Mouse (Mus musculus) brain, embryonic 18.5 days (tissue): Measurements from ENCODE around the gene Mgat1.
"Not testable (repeated sequence)": the region's sequence is repeated elsewhere in the genome, so short reads cannot be mapped to it uniquely, and the experiment has no call there.

Experiments used
- DNase-seq: peaks from one replicate; pipeline ENCODE4 v3.0.0-alpha.2; 2012; ENCODE audit warnings: low read depth, low spot score

Gene Mgat1

DNA sequence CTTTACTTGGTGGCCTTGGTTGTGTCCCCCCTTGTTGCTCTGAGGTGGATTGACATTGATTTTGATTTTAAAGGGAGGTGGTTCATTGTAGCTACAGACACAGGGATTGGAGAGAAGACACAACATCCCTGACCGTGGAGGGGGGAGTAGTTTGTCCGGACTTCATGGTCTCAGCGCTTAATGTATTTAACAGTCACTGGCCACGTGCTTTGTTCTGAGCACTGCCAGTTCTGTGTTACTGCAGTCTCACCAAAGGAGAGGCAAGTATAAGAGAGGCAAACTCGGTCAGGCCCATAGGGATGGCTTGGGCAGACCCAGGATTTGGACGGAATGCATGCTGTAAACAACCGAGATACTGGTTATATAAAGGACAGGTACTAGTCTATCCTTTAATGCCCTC is 20.1 kb downstream of the Mgat1 start:
- DNase-seq, result no peak

DNA sequence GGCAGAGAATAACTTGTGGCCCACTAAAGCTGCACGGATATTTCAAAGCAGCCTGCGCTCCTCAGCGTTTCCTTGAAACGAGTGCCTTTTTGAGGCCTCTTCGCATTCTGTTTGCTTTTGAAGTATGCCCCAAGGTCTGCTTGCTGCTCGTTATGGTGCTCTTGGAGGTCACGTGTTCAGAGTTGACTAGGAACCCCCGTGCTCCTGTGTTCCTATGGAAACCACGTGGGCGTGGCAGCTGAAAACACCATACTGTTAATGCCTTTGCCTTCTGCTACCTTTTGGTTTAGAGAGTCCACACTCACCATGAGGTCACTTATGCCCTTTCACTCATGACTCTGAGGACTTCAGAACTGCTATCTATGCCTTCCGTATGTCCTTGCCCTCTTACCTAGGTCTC is 20.6 kb downstream of the Mgat1 start:
- DNase-seq, result no peak

DNA sequence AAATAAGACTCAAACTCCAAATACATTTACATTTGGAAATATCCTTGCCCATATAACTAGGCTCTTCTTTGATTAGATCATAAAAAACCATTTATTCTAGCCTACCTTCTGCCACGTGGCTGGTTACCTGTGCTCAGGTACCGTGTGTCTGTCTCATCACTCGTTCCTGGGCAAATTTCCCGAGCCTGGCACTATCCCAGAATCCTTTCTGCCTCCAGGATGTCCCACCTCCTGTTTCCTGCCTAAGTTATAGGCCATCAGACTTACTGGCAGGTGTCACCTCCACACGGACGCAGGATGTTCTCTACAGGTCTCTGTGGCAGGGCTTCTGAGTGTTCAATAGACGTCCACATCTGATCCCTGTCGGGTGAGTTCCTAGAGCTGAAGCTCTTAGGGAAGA is 21.1 kb downstream of the Mgat1 start:
- DNase-seq, result no peak

DNA sequence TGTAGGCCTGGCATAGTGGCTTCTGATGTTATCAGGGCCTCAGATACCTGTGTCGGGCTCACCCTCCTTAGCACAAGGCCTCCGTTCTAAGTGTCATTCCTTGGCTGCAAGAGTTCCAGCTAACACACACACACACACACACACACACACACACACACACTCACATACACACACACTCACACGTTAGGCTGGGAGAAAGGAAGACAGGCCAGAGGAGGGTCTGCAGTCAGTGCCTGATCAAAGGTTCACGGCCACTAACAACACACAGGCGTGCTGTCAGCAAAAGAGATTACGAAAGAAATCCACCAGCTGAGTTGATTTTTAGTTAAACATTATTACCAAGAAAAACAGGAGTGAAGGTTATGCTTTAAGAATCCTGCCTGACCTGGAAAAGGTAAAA is 22.7 kb downstream of the Mgat1 start:
- no peak for DNase-seq

DNA sequence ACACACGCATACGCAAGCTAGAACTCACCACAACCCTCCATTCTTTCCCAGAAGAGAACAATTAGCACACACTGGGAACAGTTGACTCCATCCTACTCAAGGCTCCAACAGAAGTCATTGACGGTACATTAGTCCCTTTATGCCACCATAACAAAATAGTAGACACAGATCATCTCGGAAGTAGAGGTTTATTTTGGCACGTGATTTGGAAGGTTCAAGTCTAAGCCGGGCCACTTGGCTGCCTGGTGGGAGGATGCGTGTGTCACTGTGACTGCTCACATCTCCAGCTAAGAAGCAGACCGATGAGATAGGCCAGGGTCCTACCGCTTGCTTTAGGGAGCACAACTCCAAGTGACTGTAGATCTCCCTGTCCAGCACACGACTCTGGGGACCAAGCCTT is 23.3 kb downstream of the Mgat1 start:
- no peak for DNase-seq

DNA sequence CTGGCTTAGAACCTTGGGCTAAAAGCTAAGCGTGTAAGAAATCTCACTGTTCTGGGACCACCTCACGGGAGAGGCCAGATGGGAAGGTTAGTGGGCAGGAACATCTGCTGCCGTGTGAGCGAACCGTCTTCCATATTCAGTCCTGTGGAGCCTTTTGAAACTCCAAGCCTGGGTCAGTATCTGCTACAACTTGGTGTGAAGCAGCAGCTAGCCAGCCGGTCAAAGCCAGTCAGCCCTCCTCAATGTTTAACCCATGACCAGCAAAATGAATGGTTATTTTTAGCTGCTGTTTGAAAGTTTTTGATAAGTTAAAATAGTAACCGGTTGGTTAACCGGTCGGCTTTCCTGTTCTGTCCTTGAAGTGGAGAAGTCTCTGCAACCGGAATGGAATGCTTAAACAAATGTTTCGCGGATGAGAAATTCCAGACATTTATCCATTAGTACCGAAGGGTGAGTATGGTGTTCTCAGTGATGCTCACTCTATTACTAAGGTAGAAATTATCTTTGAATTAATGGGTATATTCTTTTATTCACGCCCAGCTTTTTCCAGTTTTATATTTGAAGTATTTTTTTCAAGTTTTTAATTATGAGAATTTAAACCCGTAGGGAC is 24.1 kb downstream of the Mgat1 start:
- no peak for DNase-seq

DNA sequence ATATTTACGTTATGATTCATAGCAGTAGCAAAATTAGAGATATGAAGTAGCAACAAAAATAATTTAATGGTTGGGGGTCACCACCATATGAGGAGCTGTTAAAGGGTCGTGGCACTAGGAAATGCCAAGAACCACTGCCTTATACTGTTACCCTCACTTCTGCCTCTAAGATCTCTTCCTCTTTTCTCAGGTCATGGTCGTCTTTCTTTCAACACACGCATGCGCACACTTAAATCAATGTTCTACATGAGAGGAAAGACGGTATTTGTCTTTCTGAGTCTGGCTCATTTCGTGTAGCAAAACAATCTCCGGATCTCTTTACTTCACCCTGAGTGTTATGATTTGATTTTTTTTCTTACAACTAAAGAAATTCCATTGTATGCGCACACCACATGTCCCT is 25.8 kb downstream of the Mgat1 start:
- no peak for DNase-seq

DNA sequence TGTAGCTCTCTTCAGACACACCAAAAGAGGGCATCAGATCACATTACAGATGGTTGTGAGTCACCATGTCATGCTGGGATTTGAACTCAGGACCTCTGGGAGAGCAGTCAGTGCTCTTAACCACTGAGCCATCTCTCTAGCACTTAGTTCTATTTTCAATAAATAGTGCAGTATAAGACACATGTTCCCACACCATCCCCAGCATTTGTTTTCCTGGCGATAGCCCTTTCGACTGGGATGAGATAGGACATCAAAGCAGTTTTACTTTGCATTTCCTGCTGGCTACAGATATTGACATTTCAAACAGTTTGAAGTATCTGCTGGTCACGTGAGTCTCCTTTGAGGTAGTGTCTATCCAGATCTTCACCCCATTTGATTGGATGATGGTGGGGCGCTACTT is 26.4 kb downstream of the Mgat1 start:
- no peak for DNase-seq

DNA sequence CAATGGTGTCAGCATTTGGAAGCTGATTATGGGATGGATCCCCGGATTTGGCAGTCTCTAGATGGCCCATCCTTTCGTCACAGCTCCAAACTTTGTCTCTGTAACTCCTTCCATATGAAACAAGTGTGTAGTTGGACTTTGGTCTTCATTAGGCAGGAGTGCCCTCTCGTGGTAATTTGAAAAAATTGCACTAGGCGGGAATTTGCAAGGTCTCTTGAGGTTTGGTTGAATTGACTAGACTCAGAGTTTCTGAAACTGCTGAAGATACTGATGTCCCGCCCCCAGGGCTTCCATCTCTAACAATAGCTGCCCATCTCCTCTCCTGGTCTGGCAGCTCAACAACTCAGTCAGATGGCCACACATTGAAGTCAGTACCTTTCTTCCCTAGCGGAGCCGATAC is 27.3 kb downstream of the Mgat1 start:
- no peak for DNase-seq

DNA sequence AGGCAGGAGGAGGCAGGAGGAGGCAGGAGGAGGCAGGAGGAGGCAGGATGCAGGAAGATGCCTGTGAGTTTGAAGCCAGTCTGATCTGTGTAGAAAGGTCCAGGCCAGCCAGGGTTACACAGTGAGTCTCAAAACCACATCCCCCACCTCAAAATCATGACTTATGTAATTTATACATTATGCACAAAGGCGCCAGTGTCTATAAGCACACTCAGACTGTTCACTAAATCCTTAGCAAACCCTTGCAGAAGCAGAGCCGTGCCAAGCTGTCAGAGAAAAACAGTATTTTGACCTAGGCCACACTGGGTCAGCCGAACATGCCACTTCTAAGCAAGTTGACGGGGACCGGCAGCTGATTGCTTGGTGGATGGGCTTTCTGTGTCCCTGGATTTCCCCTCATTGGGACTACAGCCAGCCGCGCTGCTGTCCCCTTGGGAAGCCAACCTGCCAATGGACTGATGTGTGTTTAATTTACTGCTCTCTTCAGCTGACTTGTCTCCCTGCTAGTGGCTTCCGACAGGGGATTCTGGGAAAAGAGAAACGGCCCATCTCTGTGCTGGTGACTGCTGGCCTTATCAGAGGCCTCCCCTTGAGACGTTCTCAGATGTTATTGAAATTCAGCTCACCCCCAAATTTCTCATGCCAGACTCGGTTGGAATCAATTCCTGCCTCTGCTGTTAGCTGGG is 30.0 kb downstream of the Mgat1 start:
- DNase-seq, result no peak

DNA sequence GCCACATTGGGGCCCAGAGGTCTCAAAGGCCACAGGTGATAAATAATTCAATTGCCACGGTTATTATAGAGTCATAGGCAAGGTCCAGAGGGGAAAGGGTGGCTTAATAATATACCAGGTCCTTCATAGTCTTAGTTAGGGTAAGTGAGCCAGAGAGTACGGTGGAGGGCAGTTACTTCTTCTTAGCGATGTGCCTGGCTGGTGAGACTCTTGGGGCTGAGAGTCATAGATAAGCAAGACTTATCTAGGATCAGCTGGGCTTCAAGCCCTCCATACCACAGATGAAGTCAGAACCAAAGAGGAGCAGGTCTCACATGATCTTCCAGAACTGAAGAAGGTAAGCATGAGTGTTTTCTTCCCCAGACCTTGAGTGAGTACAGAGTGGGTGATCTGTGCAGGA is 34.2 kb downstream of the Mgat1 start, which contains the start of gene Olfr1393:
TSS of gene Olfr1393 (plus strand) at position 83 of the 400 bp plus-strand sequence.
- no peak for DNase-seq

DNA sequence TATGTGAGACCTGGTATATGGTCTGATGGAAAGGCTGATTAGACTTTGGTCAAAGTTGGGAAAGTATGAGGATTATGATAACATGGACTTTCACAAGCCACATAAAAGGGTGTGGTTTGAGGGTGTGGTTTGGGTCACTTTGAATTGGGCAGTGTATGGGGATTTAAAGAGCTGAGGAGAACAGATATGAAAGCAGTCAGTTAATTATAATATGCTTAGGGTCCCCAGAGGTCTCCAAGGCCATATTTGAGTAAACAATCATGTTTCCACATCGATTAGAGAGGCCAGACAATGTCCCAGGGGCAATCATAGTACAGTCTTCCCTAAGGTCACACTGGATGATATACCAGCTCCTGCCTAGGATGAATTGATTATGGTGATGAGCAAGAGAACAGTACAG is 41.0 kb downstream of the Mgat1 start, which contains the start of gene Olfr1392:
TSS of gene Olfr1392 (plus strand) at position 301 of the 400 bp plus-strand sequence.
- not testable (repeated sequence) for DNase-seq

DNA sequence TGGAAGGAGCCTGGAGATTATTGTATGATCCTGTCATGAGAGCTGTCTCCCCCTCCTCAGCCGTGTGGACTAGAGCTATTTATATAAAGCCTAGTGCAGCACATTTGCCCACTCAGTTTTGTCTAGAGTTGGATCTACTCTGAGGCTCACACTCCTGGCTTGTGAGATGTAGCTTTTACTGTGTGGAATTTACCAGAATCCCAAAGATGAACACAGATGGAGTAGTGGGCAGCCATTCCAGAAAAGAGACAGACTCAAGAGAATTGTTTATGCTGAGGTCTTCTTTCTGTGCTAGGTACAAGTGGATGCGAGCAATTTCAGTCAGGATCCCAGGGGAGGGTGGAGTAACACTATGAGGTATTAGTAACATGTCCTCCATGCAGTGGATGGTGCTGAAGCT is 43.3 kb downstream of the Mgat1 start:
- DNase-seq, result no peak

DNA sequence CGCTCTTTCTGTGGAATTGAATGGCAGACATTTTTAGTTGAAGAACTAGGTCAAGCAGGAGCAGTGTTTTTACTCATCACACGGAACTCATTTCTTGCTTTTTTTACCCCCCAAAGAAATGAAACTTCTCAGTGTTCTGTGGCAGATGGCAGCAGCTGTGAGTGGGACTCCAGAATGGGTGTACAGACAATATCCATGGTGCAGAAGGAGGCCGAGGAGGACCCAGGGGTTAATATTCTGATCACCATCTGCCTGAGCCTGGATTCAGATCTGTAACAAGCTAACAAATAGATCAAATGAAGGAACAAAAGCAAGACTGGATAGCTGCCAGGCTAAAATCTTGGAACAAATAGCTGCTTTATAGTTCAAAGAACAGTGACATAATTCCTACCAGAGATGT is 48.8 kb downstream of the Mgat1 start:
- DNase-seq, result no peak

DNA sequence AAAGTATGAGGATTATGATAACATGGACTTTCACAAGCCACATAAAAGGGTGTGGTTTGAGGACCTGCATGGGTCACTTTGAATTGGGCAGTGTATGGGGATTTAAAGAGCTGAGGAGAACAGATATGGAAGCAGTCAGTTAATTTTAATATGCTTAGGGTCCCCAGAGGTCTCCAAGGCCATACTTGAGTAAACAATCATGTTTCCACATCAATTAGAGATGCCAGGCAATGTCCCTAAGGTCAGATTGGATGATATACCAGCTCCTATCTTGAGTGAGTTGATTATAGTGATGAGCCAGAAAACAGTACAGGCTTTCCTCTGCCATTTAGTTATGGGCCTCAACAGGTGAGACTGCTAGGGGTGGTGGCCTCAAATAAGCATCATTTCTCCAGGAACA is 60.5 kb downstream of the Mgat1 start, which contains the start of gene Olfr10:
TSS of gene Olfr10 (plus strand) at position 301 of the 400 bp plus-strand sequence.
- no peak for DNase-seq

DNA sequence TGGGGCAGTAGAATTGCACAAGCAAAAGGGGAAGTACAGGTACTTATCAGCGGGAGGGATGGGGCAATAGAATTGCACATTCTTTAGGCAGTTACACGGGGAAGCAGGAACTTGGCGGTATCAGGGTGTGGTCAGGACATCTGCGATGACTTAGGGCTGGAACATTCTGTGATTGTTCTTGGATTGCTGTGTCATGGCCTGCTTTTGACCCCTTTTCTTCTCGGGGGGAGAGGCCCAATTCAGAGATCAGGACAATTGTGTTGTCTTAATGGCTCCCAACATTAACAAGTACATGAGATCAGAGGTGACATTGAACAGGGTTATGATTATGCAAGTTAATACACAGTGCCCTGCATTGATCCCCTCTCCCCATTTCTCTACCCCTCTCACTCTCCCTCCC is 64.6 kb downstream of the Mgat1 start:
- DNase-seq, result not testable (repeated sequence)
